Mouse (Mus musculus) cerebellum, adult 2 months (tissue): ENCODE data around the gene Loxl3.

Experiments used
- CTCF ChIP-seq: fragments of 200-500 bp; IDR thresholded peaks from 2 replicates; pipeline ENCODE4 v1.5.1; 2011; ENCODE audit warnings: low read depth, mild to moderate bottlenecking, control low read depth, low read length, moderate library complexity, borderline replicate concordance; ENCODE audit not compliant: insufficient read depth
- POLR2A ChIP-seq: fragments of 200-500 bp; IDR thresholded peaks from 2 replicates; pipeline ENCODE4 v1.6.1; 2011; ENCODE audit warnings: low read length, control low read depth, borderline replicate concordance; ENCODE audit not compliant: insufficient read depth

DNA sequence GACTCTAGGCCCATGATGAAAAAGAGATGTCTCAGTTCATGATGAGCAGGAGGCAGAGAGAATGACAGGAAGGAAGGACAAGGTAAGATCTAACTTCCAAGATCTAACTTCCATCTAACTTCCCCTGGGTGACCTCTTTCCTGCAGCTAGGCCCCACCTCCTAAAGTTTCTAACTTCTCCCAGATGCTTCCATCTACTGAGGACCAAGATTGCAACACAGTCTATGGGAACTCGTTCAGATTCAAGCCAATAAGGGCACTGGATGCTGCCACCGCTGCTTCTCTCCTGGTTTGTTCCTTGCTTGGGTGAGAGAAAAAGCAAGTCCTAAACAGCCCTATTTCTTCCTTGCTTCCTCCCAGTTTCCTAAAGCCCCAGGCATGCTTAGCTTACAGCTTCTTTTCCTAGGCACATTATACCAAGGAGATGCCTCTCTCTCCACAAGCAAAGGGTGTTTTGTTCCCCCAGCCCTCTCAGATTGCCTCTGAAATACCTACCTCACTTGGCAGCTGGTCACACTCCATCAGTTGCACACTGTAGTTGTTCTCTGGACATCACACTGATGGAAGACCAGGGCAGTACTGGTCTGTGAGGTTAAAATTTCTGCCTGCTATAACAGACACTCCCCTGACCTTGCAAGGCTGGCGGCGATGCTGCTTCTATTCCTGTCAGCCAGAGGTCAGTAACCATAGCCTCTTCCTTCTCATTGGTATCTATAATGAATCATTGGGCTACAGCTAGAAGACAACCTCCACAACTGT, 13.0 kb upstream of the Loxl3 start:
- no peak for TF ChIP-seq CTCF
- no peak for TF ChIP-seq POLR2A
